Mouse (Mus musculus): ENCODE results near the gene 9330159F19Rik. TPM values are rescaled to one million over a fixed set of nuclear protein-coding genes. Genes with fewer than 3 reads are reported as not detected.

Gene 9330159F19Rik
- not detected in 4 replicates for total RNA-seq (2023; ENCODE audit: inconsistent age)

GRCm38 (mm10) chr10:29211453-29211852 is at the start of gene 9330159F19Rik:
9330159F19Rik (plus strand) TSS chr10:29211606.

GRCm38 (mm10) chr10:29198642-29199041 is 12.8 kb upstream of the 9330159F19Rik start, which contains the start of gene Gm49353:
Gm49353 (plus strand) TSS chr10:29198954.

Other genes with a start within 250 kb of the 9330159F19Rik start
- gene 2310057J18Rik, start 225.3 kb upstream of the 9330159F19Rik start, total RNA-seq (2023; ENCODE audit: inconsistent age): not detected in 4 replicates
- not detected in 4 replicates for gene Soga3, start 67.8 kb upstream of the 9330159F19Rik start, total RNA-seq (2023; ENCODE audit: inconsistent age)
- not detected in 4 replicates for gene Gm49353, start 12.7 kb upstream of the 9330159F19Rik start, total RNA-seq (2023; ENCODE audit: inconsistent age)
- 6.8 to 18.4 TPM (median 11.3 TPM) in 4 replicates for gene Echdc1, start 101.6 kb downstream of the 9330159F19Rik start, total RNA-seq (2023; ENCODE audit: inconsistent age)
- gene Rnf146, start 150.8 kb downstream of the 9330159F19Rik start, total RNA-seq (2023; ENCODE audit: inconsistent age): 68.9 to 81.0 TPM (median 74.2 TPM) in 4 replicates

All from B cell, adult (primary cell).